10 mouse cellular contexts compared by ENCODE assay signal in genomic region chr4:59614986-59615385, GRCm38 (mm10). TPM values are rescaled to one million over a fixed set of nuclear protein-coding genes. Genes with fewer than 3 reads are reported as not detected.
DNase-seq lines count a peak whose midpoint lies in the region; ATAC-seq and TF ChIP-seq lines count a peak whose summit lies in the region.
"Had no signal": no experiment of that assay in that cellular context is flagged by ENCODE, and none has a peak within 500 bp of the region (broad histone marks: within the 10 kb centered on the region; RNA-seq: fewer than 3 reads in every experiment).

No protein-coding gene starts in this region.

- H3K27me3 ChIP-seq in forebrain, postnatal 0 days (ENCODE audit: insufficient read depth, low read length), result no peaks in the 10 kb centered on the region
- H3K27me3 ChIP-seq in forebrain, embryonic 11.5 days (ENCODE audit: control insufficient read depth, insufficient read depth, low read length), result no peaks in the 10 kb centered on the region
- no peaks in the 10 kb centered on the region for H3K27me3 ChIP-seq in thymus, adult 2 months (ENCODE audit: control insufficient read depth, insufficient read depth, low read length)
- H3K27me3 ChIP-seq: limb, embryonic 15.5 days; stomach, embryonic 15.5 days had no signal

- H3K9ac ChIP-seq in forebrain, postnatal 0 days, result no peak overlapping the region
- H3K9ac ChIP-seq in forebrain, embryonic 11.5 days (ENCODE audit: low read length), result no peak overlapping the region
- H3K9ac ChIP-seq: limb, embryonic 15.5 days; stomach, embryonic 15.5 days had no signal

- H3K36me3 ChIP-seq in forebrain, postnatal 0 days (ENCODE audit: insufficient read depth), result no peaks in the 10 kb centered on the region
- no peaks in the 10 kb centered on the region for H3K36me3 ChIP-seq in forebrain, embryonic 11.5 days (ENCODE audit: control insufficient read depth, insufficient read depth, low read length)
- H3K36me3 ChIP-seq in thymus, adult 2 months (ENCODE audit: control insufficient read depth, insufficient read depth, low read length), result peaks cover 23% of the 10 kb centered on the region
- H3K36me3 ChIP-seq: limb, embryonic 15.5 days; stomach, embryonic 15.5 days had no signal

- H3K9me3 ChIP-seq in forebrain, postnatal 0 days (ENCODE audit: low read length), result no peaks in the 10 kb centered on the region
- no peaks in the 10 kb centered on the region for H3K9me3 ChIP-seq in forebrain, embryonic 11.5 days (ENCODE audit: control insufficient read depth, low read length)
- H3K9me3 ChIP-seq: limb, embryonic 15.5 days; stomach, embryonic 15.5 days had no signal

- WGBS in forebrain, postnatal 0 days, result 28% methylated on average over 1 of the region's 1 CpGs
- 57% methylated on average over 1 of the region's 1 CpGs for WGBS in forebrain, embryonic 11.5 days
- 19% methylated on average over 1 of the region's 1 CpGs for WGBS in thymus, adult 2 months

- H3K4me2 ChIP-seq in forebrain, postnatal 0 days (ENCODE audit: low read depth), result no peak overlapping the region
- H3K4me2 ChIP-seq in forebrain, embryonic 11.5 days (ENCODE audit: low read depth, low read length, severe bottlenecking), result no peak overlapping the region
- H3K4me2 ChIP-seq: limb, embryonic 15.5 days; stomach, embryonic 15.5 days had no signal

- TF ChIP-seq CTCF in forebrain, postnatal 0 days (IDR thresholded peaks at IDR 0.05; ENCODE audit: low read depth), result peak; percentile 35
- TF ChIP-seq CTCF in thymus, adult 2 months (IDR thresholded peaks at IDR 0.05; ENCODE audit: borderline replicate concordance, control insufficient read depth, extremely low read depth, insufficient read depth, low read length, poor library complexity), result no peak

- H3K27ac ChIP-seq in forebrain, postnatal 0 days (ENCODE audit: low read depth, low read length), result no peak overlapping the region
- no peak overlapping the region for H3K27ac ChIP-seq in forebrain, embryonic 11.5 days (ENCODE audit: low read depth, low read length)
- no peak overlapping the region for H3K27ac ChIP-seq in thymus, adult 2 months (ENCODE audit: control insufficient read depth, insufficient read depth, low read length)
- H3K27ac ChIP-seq: limb, embryonic 15.5 days; stomach, embryonic 15.5 days had no signal

- ATAC-seq in forebrain, postnatal 0 days, result 0 out of 2 replicates have a peak, but pooled peaks have one; percentile 23
- no peak for ATAC-seq in forebrain, embryonic 11.5 days (replicated peaks; ENCODE audit: low FRiP score)
- peak; percentile 79 for ATAC-seq in granulocyte monocyte progenitor cell, adult 5-6 weeks (replicated peaks; ENCODE audit: poor library complexity, severe bottlenecking)
- peak; percentile 54; the same call in 1 of the 2 replicates for ATAC-seq in megakaryocyte, adult 5-6 weeks (ENCODE audit: poor library complexity, severe bottlenecking)

- no peaks in the 10 kb centered on the region for H3K4me1 ChIP-seq in forebrain, postnatal 0 days (ENCODE audit: insufficient read depth)
- no peaks in the 10 kb centered on the region for H3K4me1 ChIP-seq in forebrain, embryonic 11.5 days (replicated peaks; ENCODE audit: control insufficient read depth, insufficient read depth, low read length)
- no peaks in the 10 kb centered on the region for H3K4me1 ChIP-seq in thymus, adult 2 months (replicated peaks; ENCODE audit: control insufficient read depth, insufficient read depth, low read length)
- H3K4me1 ChIP-seq: limb, embryonic 15.5 days had no signal

- H3K4me3 ChIP-seq in forebrain, postnatal 0 days (ENCODE audit: low read depth, low read length), result no peak overlapping the region
- H3K4me3 ChIP-seq in forebrain, embryonic 11.5 days (ENCODE audit: low read depth, low read length), result no peak overlapping the region
- no peak overlapping the region for H3K4me3 ChIP-seq in thymus, adult 2 months (ENCODE audit: control insufficient read depth, insufficient read depth, low read length)
- H3K4me3 ChIP-seq: limb, embryonic 15.5 days; stomach, embryonic 15.5 days had no signal

- DNase-seq in forebrain, postnatal 0 days, result peak; percentile 16
- no peak for DNase-seq in forebrain, embryonic 11.5 days (ENCODE audit: low spot score)
- peak; percentile 24 for DNase-seq in thymus, adult 2 months
- no peak for DNase-seq in thymus, postnatal 36 days
- no peak for DNase-seq in frontal cortex, postnatal 36 days (ENCODE audit: low spot score in 2 of 2)
- DNase-seq in urinary bladder, adult 18-20 months (ENCODE audit: low spot score in 2 of 2), result no peak

- no peak for TF ChIP-seq POLR2A in thymus, adult 2 months (IDR thresholded peaks at IDR 0.05; ENCODE audit: control insufficient read depth, extremely low read depth, insufficient read depth, low read length, poor library complexity)

RNA-seq across cellular contexts. Expression of gene E130308A19Rik, which starts 11.0 kb away (rescaled TPM):
- total RNA-seq in forebrain, postnatal 0 days (2014; rRNA removed), result 14.5 and 22.6 TPM in 2 replicates
- polyA plus RNA-seq in forebrain, postnatal 0 days (2015; fragmentation: Nextera tagmentation; extraction: Ambion mirVana), result 15.6 and 24.9 TPM in 2 replicates
- 53.7 and 58.6 TPM in 2 replicates for polyA plus RNA-seq in forebrain, embryonic 11.5 days (2014; fragmentation: Nextera tagmentation; extraction: Ambion mirVana)
- 12.4 and 14.8 TPM in 2 replicates for polyA plus RNA-seq in thymus, adult 2 months (2012; rRNA removed)
- 6.6 and 10.5 TPM in 2 replicates for total RNA-seq in granulocyte monocyte progenitor cell, adult 5-6 weeks (2014; fragmentation: Nextera tagmentation)
- 2.2 and 6.1 TPM in 2 replicates for total RNA-seq in granulocyte monocyte progenitor cell, adult 5-6 weeks (2017)
- total RNA-seq in megakaryocyte, adult 5-6 weeks (2015), result 3.6 and 4.6 TPM in 2 replicates
- total RNA-seq in megakaryocyte, adult 5-6 weeks (2017), result 1.9 and 2.0 TPM in 2 replicates

RNA-seq across cellular contexts. Expression of gene Hsdl2, which starts 33.6 kb away (rescaled TPM):
- 17.2 and 18.1 TPM in 2 replicates for total RNA-seq in forebrain, postnatal 0 days (2014; rRNA removed)
- 21.2 and 24.7 TPM in 2 replicates for polyA plus RNA-seq in forebrain, postnatal 0 days (2015; fragmentation: Nextera tagmentation; extraction: Ambion mirVana)
- polyA plus RNA-seq in forebrain, embryonic 11.5 days (2014; fragmentation: Nextera tagmentation; extraction: Ambion mirVana), result 27.7 and 28.1 TPM in 2 replicates
- 14.3 and 22.2 TPM in 2 replicates for polyA plus RNA-seq in thymus, adult 2 months (2012; rRNA removed)
- 25.8 and 36.0 TPM in 2 replicates for total RNA-seq in granulocyte monocyte progenitor cell, adult 5-6 weeks (2014; fragmentation: Nextera tagmentation)
- total RNA-seq in granulocyte monocyte progenitor cell, adult 5-6 weeks (2017), result 58.1 and 61.4 TPM in 2 replicates
- 22.2 and 23.5 TPM in 2 replicates for total RNA-seq in megakaryocyte, adult 5-6 weeks (2015)
- total RNA-seq in megakaryocyte, adult 5-6 weeks (2017), result 22.3 and 27.6 TPM in 2 replicates

Comparison
In these comparisons a context has a peak if more than half of its experiments do, and no peak if none do; other contexts are left out.
1. DNase-seq: peak in forebrain, postnatal 0 days (single experiment) and thymus, adult 2 months (single experiment); none in forebrain, embryonic 11.5 days (single experiment), thymus, postnatal 36 days (0 of 2), frontal cortex, postnatal 36 days (0 of 2) and urinary bladder, adult 18-20 months (0 of 2).